Mouse (Mus musculus) brown adipose tissue, adult 24 weeks (tissue): ENCODE measurements around the gene Wdr1. TPM values are rescaled to one million over a fixed set of nuclear protein-coding genes. Genes with fewer than 3 reads are reported as not detected.

Experiments
- polyA plus RNA-seq: library from polyadenylated mRNA; stranded (reverse); fragments of >200 nt; gene quantifications from 2 replicates; pipeline ENCODE4 v1.2.4, GENCODE M21; 2012; ENCODE audit not compliant: missing spikeins, insufficient read depth, insufficient read length

The Wdr1 gene
- polyA plus RNA-seq, 1 experiment, result 48.4 TPM

Other genes with a start within 250 kb of the Wdr1 start
- gene Drd5, start 243.9 kb downstream of the Wdr1 start, polyA plus RNA-seq, result not detected in 2 replicates
- gene Slc2a9, start 60.1 kb downstream of the Wdr1 start, polyA plus RNA-seq, result 0.83 and 1.9 TPM in 2 replicates
- gene Zfp518b, start 121.6 kb upstream of the Wdr1 start, polyA plus RNA-seq, result 1.8 and 2.7 TPM in 2 replicates